Mouse (Mus musculus) 3T3-L1 (cell line): ENCODE measurements at regions not wholly inside any gene's neighbourhood (a gene's known extent, or its start where the extent isn't known, plus 50 kb on each side); places are given as distances from the start of the nearest gene placed in this dataset.
A peak's percentile ranks its signal among the peaks of the same experiment; 100 is the strongest.

ENCODE experiments used
- DNase-seq: peaks from one replicate; pipeline ENCODE4 v3.0.0-alpha.2; 2015; ENCODE audit warnings: low read depth, low spot score

GRCm38 (mm10) chr4:100616161-100616915, 137.7 kb downstream of the Ube2u start:
- no peak for DNase-seq

GRCm38 (mm10) chr4:100616916-100617488, 138.4 kb downstream of the Ube2u start:
- no peak for DNase-seq

- no peak for DNase-seq
These were observed 146.0 kb downstream of the Ube2u start for GRCm38 (mm10) chr4:100624656-100625055.

- DNase-seq: no peak
These were observed 147.9 kb downstream of the Ube2u start for GRCm38 (mm10) chr4:100626551-100626950.

- DNase-seq: peak; percentile 64
These were observed 142.1 kb upstream of the Cachd1 start for GRCm38 (mm10) chr4:100634388-100634787.

GRCm38 (mm10) chr4:100637597-100637996, 138.9 kb upstream of the Cachd1 start:
- no peak for DNase-seq

- DNase-seq: peak; percentile 22
These were observed 115.3 kb upstream of the Cachd1 start for GRCm38 (mm10) chr4:100661154-100661553.

- DNase-seq: peak; percentile 77
These were observed 111.7 kb upstream of the Cachd1 start for GRCm38 (mm10) chr4:100664619-100665264.

- no peak for DNase-seq
These were observed 105.9 kb upstream of the Cachd1 start for GRCm38 (mm10) chr4:100670553-100670952.

- no peak for DNase-seq
These were observed 101.6 kb upstream of the Cachd1 start for GRCm38 (mm10) chr4:100674916-100675315.

GRCm38 (mm10) chr4:100683757-100684156, 92.7 kb upstream of the Cachd1 start:
- no peak for DNase-seq

GRCm38 (mm10) chr4:100700002-100700401, 76.5 kb upstream of the Cachd1 start:
- DNase-seq: no peak

GRCm38 (mm10) chr4:100700418-100700817, 76.1 kb upstream of the Cachd1 start:
- DNase-seq: no peak

GRCm38 (mm10) chr4:100705960-100706359, 70.5 kb upstream of the Cachd1 start:
- DNase-seq: no peak

GRCm38 (mm10) chr4:100707125-100707524, 69.3 kb upstream of the Cachd1 start:
- DNase-seq: no peak

- no peak for DNase-seq
These were observed 68.2 kb upstream of the Cachd1 start for GRCm38 (mm10) chr4:100708247-100708646.

- DNase-seq: no peak
These were observed 62.2 kb upstream of the Cachd1 start for GRCm38 (mm10) chr4:100714240-100714639.

GRCm38 (mm10) chr4:100717601-100718000, 58.9 kb upstream of the Cachd1 start:
- no peak for DNase-seq

- no peak for DNase-seq
These were observed 53.9 kb upstream of the Cachd1 start for GRCm38 (mm10) chr4:100722532-100722931.

GRCm38 (mm10) chr4:100723053-100723452, 53.4 kb upstream of the Cachd1 start:
- no peak for DNase-seq

- no peak for DNase-seq
These were observed 50.7 kb upstream of the Cachd1 start for GRCm38 (mm10) chr4:100725811-100726210.

- no peak for DNase-seq
These were observed 50.0 kb upstream of the Cachd1 start for GRCm38 (mm10) chr4:100726496-100726895.
